Mouse (Mus musculus): Measurements from ENCODE around the gene Sstr5. TPM values are rescaled to one million over a fixed set of nuclear protein-coding genes. Genes with fewer than 3 reads are reported as not detected.

Gene Sstr5
- not detected in 2 replicates for polyA plus RNA-seq (2015; fragmentation: Nextera tagmentation; extraction: Ambion mirVana)

- Histone ChIP-seq H3K9me3 (replicated peaks; ENCODE audit: control insufficient read depth, low read length) (no peaks in the 10 kb centered on the region), H3K9ac (ENCODE audit: low read depth, low read length) (no peak within 1 kb of the TSS), H3K27ac (ENCODE audit: low read length) (no peak within 1 kb of the TSS), H3K4me1 (ENCODE audit: control insufficient read depth, low read depth, low read length) (no peaks in the 10 kb centered on the region; the same call in 1 of the 2 replicates), H3K4me3 (ENCODE audit: low read depth, low read length) (no peak within 1 kb of the TSS), H3K4me2 (ENCODE audit: low read depth, low read length) (no peak within 1 kb of the TSS), H3K27me3 (ENCODE audit: control insufficient read depth, insufficient read depth, low read depth, low read length) (peaks cover 20% of the 10 kb centered on the region), H3K36me3 (ENCODE audit: control insufficient read depth, insufficient read depth) (no peaks in the 10 kb centered on the region)
- no peak for ATAC-seq (ENCODE audit: low read depth)
- WGBS (ENCODE audit: insufficient replicate concordance) = 2% methylated on average over 25 of the region's 28 CpGs
Measured at GRCm38 (mm10) chr17:25497013-25497412, at the start of gene Sstr5. Gene Sstr5 (minus strand): TSS chr17:25497288.

GRCm38 (mm10) chr17:25541768-25542167 is 44.7 kb upstream of the Sstr5 start:
- Histone ChIP-seq H3K4me1 (ENCODE audit: control insufficient read depth, low read depth, low read length) (no peaks in the 10 kb centered on the region), H3K9me3 (replicated peaks; ENCODE audit: control insufficient read depth, low read length) (no peaks in the 10 kb centered on the region), H3K27me3 (ENCODE audit: control insufficient read depth, insufficient read depth, low read depth, low read length) (no peaks in the 10 kb centered on the region), H3K27ac (ENCODE audit: low read length) (no peak overlapping the region), H3K4me2 (ENCODE audit: low read depth, low read length) (no peak overlapping the region), H3K4me3 (ENCODE audit: low read depth, low read length) (no peak overlapping the region), H3K36me3 (ENCODE audit: control insufficient read depth, insufficient read depth) (no peaks in the 10 kb centered on the region), H3K9ac (ENCODE audit: low read depth, low read length) (no peak overlapping the region)
- no peak for ATAC-seq (ENCODE audit: low read depth)
- 48% methylated on average over 4 of the region's 4 CpGs for WGBS (ENCODE audit: insufficient replicate concordance)

DNA sequence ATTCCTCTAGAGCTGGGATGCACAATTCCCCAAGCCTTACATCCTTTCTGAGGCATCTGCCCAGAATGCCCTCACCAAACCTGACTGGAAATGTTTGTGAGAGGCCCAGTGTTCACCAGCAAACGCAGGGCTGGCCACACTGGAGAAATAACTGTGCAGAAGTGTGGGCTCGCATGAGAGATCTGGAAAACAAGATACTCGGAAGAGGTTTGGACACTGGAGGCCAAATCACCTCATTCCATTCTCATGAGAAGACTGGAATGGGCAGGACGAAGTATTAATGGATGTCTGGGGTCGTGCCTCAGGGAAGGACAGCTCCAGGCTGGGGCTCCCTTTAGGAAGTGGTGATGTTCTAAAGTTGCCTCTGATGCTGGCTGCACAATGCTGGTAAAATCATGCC is 43.6 kb upstream of the Sstr5 start:
- Histone ChIP-seq H3K9me3 (replicated peaks; ENCODE audit: control insufficient read depth, low read length) (no peaks in the 10 kb centered on the region), H3K27ac (ENCODE audit: low read length) (no peak overlapping the region), H3K9ac (ENCODE audit: low read depth, low read length) (no peak overlapping the region), H3K27me3 (ENCODE audit: control insufficient read depth, insufficient read depth, low read depth, low read length) (no peaks in the 10 kb centered on the region), H3K4me3 (ENCODE audit: low read depth, low read length) (no peak overlapping the region), H3K4me2 (ENCODE audit: low read depth, low read length) (no peak overlapping the region), H3K36me3 (ENCODE audit: control insufficient read depth, insufficient read depth) (no peaks in the 10 kb centered on the region), H3K4me1 (ENCODE audit: control insufficient read depth, low read depth, low read length) (no peaks in the 10 kb centered on the region)
- no peak for ATAC-seq (ENCODE audit: low read depth)
- WGBS (ENCODE audit: insufficient replicate concordance) = 43% methylated on average over 5 of the region's 5 CpGs

DNA sequence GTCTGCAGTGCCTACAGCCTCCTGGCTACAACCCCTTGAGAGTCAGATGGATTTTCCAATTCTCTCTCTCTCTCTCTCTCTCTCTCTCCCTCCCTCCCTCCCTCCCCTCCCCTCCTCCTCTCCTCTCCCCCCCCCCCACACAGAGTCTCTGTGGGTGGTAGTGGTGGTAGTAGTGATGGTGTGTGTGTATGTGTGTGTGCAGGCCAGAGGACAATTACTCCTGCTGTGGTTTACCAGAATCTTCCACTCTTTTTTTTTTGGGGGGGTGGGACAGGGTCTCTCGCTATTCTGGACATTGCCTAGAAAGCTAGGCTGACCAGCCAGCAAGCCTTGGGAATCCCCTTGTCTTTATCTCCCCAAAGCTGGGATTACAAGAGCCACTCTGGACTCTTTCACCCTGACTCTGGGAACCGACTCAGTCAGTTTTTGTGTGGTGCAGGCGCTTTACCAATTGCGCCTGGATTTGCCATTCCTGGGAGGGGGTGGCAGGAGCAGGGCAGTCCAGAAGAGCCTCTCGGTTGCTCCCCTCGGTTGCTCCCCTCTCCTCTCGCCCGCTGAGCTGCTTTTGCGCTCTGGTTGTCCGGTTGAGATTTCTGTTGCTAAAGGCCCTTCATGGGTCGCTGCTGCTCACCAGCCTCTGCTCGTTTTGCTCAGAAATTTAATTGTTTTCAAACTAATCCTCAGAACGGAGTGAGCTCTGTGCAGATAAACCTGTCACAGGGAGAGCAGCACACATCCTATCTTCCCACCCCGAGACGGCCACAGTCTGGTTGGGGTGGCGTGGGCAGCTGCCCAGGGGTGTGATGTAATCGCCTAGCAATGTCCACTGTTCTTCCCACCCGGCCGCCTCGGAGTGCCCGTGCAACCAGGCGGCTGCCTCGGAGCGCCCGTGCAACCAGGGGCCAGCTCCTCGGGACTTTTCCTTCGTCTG is 42.1 kb upstream of the Sstr5 start:
- no peaks in the 10 kb centered on the region for H3K4me1 ChIP-seq (ENCODE audit: control insufficient read depth, low read depth, low read length)
- WGBS (ENCODE audit: insufficient replicate concordance) = 47% methylated on average over 27 of the region's 27 CpGs
- H3K9me3 ChIP-seq (replicated peaks; ENCODE audit: control insufficient read depth, low read length) = no peaks in the 10 kb centered on the region
- H3K9ac ChIP-seq (ENCODE audit: low read depth, low read length) = no peak overlapping the region
- no peaks in the 10 kb centered on the region for H3K27me3 ChIP-seq (ENCODE audit: control insufficient read depth, insufficient read depth, low read depth, low read length)
- no peak overlapping the region for H3K4me2 ChIP-seq (ENCODE audit: low read depth, low read length)
- H3K27ac ChIP-seq (ENCODE audit: low read length) = no peak overlapping the region
- no peak for ATAC-seq (ENCODE audit: low read depth)
- H3K36me3 ChIP-seq (ENCODE audit: control insufficient read depth, insufficient read depth) = no peaks in the 10 kb centered on the region
- H3K4me3 ChIP-seq (ENCODE audit: low read depth, low read length) = no peak overlapping the region

GRCm38 (mm10) chr17:25530357-25531022 is 33.4 kb upstream of the Sstr5 start:
- Histone ChIP-seq H3K9ac (ENCODE audit: low read depth, low read length) (no peak overlapping the region), H3K27ac (ENCODE audit: low read length) (no peak overlapping the region), H3K4me2 (ENCODE audit: low read depth, low read length) (no peak overlapping the region), H3K27me3 (ENCODE audit: control insufficient read depth, insufficient read depth, low read depth, low read length) (no peaks in the 10 kb centered on the region; the same call in 1 of the 2 replicates), H3K9me3 (replicated peaks; ENCODE audit: control insufficient read depth, low read length) (no peaks in the 10 kb centered on the region), H3K36me3 (ENCODE audit: control insufficient read depth, insufficient read depth) (no peaks in the 10 kb centered on the region), H3K4me1 (ENCODE audit: control insufficient read depth, low read depth, low read length) (no peaks in the 10 kb centered on the region), H3K4me3 (ENCODE audit: low read depth, low read length) (no peak overlapping the region)
- ATAC-seq (ENCODE audit: low read depth) = no peak
- 49% methylated on average over 8 of the region's 8 CpGs for WGBS (ENCODE audit: insufficient replicate concordance)

DNA sequence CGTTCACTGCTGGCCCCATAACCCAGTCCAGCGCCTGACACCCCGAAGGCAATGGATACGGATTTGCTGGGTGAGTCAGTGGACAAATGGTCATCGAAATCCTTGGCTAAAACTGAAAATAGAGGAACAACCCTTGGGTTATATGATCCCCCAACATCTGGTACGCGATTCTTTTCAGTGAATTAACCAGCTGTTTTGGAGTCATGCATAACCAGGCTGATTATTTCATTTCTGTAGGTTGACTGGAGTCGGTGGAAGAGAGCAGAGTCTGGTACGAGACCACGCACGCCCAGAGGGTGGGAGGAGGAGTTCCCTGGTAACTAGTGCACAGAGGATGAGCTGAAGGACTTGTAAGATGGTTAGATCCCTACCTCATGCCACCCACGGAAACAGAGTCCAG is 25.0 kb upstream of the Sstr5 start:
- ATAC-seq (ENCODE audit: low read depth) = no peak
- WGBS (ENCODE audit: insufficient replicate concordance) = 67% methylated on average over 12 of the region's 12 CpGs
- no peak overlapping the region for H3K4me2 ChIP-seq (ENCODE audit: low read depth, low read length)

DNA sequence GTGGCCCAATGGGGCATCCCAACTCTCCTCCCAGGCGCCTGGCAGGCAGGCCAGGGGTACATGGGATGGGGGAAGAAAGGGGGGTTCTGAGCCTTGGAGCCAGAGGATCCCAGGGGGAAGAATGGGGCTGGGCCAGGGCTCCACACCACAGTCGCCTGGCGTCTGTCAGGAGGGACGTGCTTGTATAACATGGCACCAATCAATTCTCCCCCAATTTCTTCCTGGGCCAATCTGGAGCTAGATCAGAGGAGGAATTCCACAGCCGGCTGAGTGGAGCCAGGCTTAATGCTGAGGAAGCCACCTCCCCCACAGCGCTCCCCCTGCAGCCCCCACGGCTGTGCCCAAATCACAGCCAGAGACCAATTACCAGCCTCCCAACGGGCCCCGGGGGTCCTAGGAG is 23.4 kb upstream of the Sstr5 start:
- Histone ChIP-seq H3K36me3 (ENCODE audit: control insufficient read depth, insufficient read depth) (no peaks in the 10 kb centered on the region), H3K4me3 (ENCODE audit: low read depth, low read length) (no peak overlapping the region), H3K4me1 (ENCODE audit: control insufficient read depth, low read depth, low read length) (no peaks in the 10 kb centered on the region), H3K27me3 (ENCODE audit: control insufficient read depth, insufficient read depth, low read depth, low read length) (no peaks in the 10 kb centered on the region), H3K9ac (ENCODE audit: low read depth, low read length) (no peak overlapping the region), H3K27ac (ENCODE audit: low read length) (no peak overlapping the region), H3K4me2 (ENCODE audit: low read depth, low read length) (no peak overlapping the region), H3K9me3 (replicated peaks; ENCODE audit: control insufficient read depth, low read length) (no peaks in the 10 kb centered on the region)
- ATAC-seq (ENCODE audit: low read depth) = no peak
- WGBS (ENCODE audit: insufficient replicate concordance) = 41% methylated on average over 9 of the region's 9 CpGs

More for the DNA sequence above, 25.0 kb upstream of the Sstr5 start:
- Histone ChIP-seq H3K9ac (ENCODE audit: low read depth, low read length) (no peak overlapping the region), H3K4me1 (ENCODE audit: control insufficient read depth, low read depth, low read length) (no peaks in the 10 kb centered on the region), H3K27ac (ENCODE audit: low read length) (no peak overlapping the region), H3K27me3 (ENCODE audit: control insufficient read depth, insufficient read depth, low read depth, low read length) (no peaks in the 10 kb centered on the region), H3K9me3 (replicated peaks; ENCODE audit: control insufficient read depth, low read length) (no peaks in the 10 kb centered on the region), H3K36me3 (ENCODE audit: control insufficient read depth, insufficient read depth) (no peaks in the 10 kb centered on the region), H3K4me3 (ENCODE audit: low read depth, low read length) (no peak overlapping the region)

GRCm38 (mm10) chr17:25519511-25519910 is 22.4 kb upstream of the Sstr5 start:
- Histone ChIP-seq H3K4me2 (ENCODE audit: low read depth, low read length) (no peak overlapping the region), H3K36me3 (ENCODE audit: control insufficient read depth, insufficient read depth) (no peaks in the 10 kb centered on the region), H3K4me3 (ENCODE audit: low read depth, low read length) (no peak overlapping the region), H3K4me1 (ENCODE audit: control insufficient read depth, low read depth, low read length) (no peaks in the 10 kb centered on the region), H3K27me3 (ENCODE audit: control insufficient read depth, insufficient read depth, low read depth, low read length) (no peaks in the 10 kb centered on the region), H3K9ac (ENCODE audit: low read depth, low read length) (no peak overlapping the region), H3K9me3 (replicated peaks; ENCODE audit: control insufficient read depth, low read length) (no peaks in the 10 kb centered on the region), H3K27ac (ENCODE audit: low read length) (no peak overlapping the region)
- 65% methylated on average over 5 of the region's 5 CpGs for WGBS (ENCODE audit: insufficient replicate concordance)
- no peak for ATAC-seq (ENCODE audit: low read depth)

DNA sequence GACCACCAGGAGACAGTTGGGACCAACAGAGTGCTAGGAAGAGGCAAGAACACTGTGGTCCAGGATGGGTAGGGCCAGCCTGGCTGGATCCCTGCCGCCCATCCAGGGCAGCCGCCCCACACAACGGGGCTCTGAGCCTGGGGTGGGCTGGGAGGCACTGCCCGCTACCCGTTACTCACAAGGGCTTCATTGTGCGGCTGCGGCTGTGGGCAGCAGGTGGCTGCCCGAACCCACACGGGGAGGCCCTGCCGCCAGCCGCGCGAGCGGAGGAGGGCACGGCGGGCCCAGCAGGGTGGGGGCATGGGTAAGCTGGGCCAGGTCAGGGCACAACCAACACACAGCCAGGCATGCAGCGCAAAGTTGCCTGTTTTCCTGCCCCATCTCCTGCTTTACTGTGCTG is 21.1 kb upstream of the Sstr5 start:
- no peaks in the 10 kb centered on the region for H3K36me3 ChIP-seq (ENCODE audit: control insufficient read depth, insufficient read depth)
- H3K27me3 ChIP-seq (ENCODE audit: control insufficient read depth, insufficient read depth, low read depth, low read length) = no peaks in the 10 kb centered on the region
- no peak for ATAC-seq (ENCODE audit: low read depth)
- H3K27ac ChIP-seq (ENCODE audit: low read length) = no peak overlapping the region
- H3K4me1 ChIP-seq (ENCODE audit: control insufficient read depth, low read depth, low read length) = no peaks in the 10 kb centered on the region
- H3K4me3 ChIP-seq (ENCODE audit: low read depth, low read length) = no peak overlapping the region
- 79% methylated on average over 17 of the region's 17 CpGs for WGBS (ENCODE audit: insufficient replicate concordance)
- no peak overlapping the region for H3K4me2 ChIP-seq (ENCODE audit: low read depth, low read length)
- H3K9me3 ChIP-seq (replicated peaks; ENCODE audit: control insufficient read depth, low read length) = no peaks in the 10 kb centered on the region
- no peak overlapping the region for H3K9ac ChIP-seq (ENCODE audit: low read depth, low read length)

Measured in liver, embryonic 16.5 days (tissue).